Mouse (Mus musculus) C2C12 (cell line): ENCODE results near the gene Wsb1.

ENCODE experiments used
- CEBPB ChIP-seq: IDR thresholded peaks from one replicate; pipeline ENCODE4 v1.6.1; 2011; ENCODE audit warnings: low read depth, mild to moderate bottlenecking, control low read depth, moderate library complexity
- CTCF ChIP-seq: IDR thresholded peaks from one replicate; pipeline ENCODE4 v1.5.1; 2011; ENCODE audit not compliant: control insufficient read depth, insufficient read depth, insufficient read length
- MAX ChIP-seq: IDR thresholded peaks from one replicate; pipeline ENCODE4 v1.6.1; 2011; ENCODE audit warnings: mild to moderate bottlenecking, control low read depth
- MYOG ChIP-seq: IDR thresholded peaks from one replicate; pipeline ENCODE4 v1.6.1; 2011; ENCODE audit not compliant: control insufficient read depth, insufficient read length; ENCODE audit errors: extremely low read depth

DNA sequence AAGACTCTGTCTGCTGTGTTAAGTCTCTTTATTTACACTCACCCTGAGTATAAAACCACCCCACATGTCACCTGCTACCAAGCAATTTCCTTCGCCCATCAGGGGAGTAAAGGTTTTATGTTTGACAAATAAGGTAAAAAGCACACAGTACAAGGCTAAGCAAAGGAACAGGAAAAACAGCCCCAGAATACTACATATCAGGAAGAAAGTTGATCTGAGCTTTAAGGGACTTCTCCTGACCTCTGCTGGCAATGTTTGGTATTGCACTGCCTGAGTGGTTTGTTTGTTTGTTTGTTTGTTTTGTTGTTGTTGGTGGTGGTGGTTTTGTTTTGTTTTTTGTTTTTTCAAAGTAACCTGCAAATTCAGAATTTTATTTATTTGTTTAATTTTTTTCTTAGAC lies 41.7 kb upstream of the Wsb1 start:
- peak; percentile 7 for TF ChIP-seq CTCF
- TF ChIP-seq CEBPB, result no peak
- no peak for TF ChIP-seq MYOG
- TF ChIP-seq MAX, result no peak
